Mouse (Mus musculus): ENCODE results near the gene Slc15a1. TPM values are rescaled to one million over a fixed set of nuclear protein-coding genes. Genes with fewer than 3 reads are reported as not detected.

Gene Slc15a1
- polyA plus RNA-seq (2012; rRNA removed): 0.11 and 0.27 TPM in 2 replicates

- Histone ChIP-seq H3K4me1 (ENCODE audit: control insufficient read depth, insufficient read depth, low read length) (no peaks in the 10 kb centered on the region), H3K4me3 (ENCODE audit: insufficient read depth, low read depth, low read length) (0 out of 2 replicates have a peak within 1 kb of the TSS, but pooled peaks have one; percentile 1), H3K27me3 (replicated peaks; ENCODE audit: control insufficient read depth, insufficient read depth, low read length) (no peaks in the 10 kb centered on the region), H3K27ac (ENCODE audit: insufficient read depth, low read depth, low read length) (no peak within 1 kb of the TSS), H3K36me3 (ENCODE audit: control insufficient read depth, insufficient read depth, low read length) (no peaks in the 10 kb centered on the region)
- 22% methylated on average over 33 of the region's 33 CpGs for WGBS
- DNase-seq: peak; percentile 5
- TF ChIP-seq CTCF (conservative IDR thresholded peaks at IDR 0.05; ENCODE audit: insufficient read depth, insufficient read length, low read depth, low read length) (no peak), POLR2A (IDR thresholded peaks at IDR 0.05; ENCODE audit: low read depth, low read length) (no peak)
Measured at GRCm38 (mm10) chr14:121504781-121505484, at the start of gene Slc15a1. Gene Slc15a1 (minus strand): TSS chr14:121505252.

GRCm38 (mm10) chr14:121553785-121554184 is 48.7 kb upstream of the Slc15a1 start:
- Histone ChIP-seq H3K27ac (ENCODE audit: insufficient read depth, low read depth, low read length) (no peak overlapping the region), H3K4me1 (ENCODE audit: control insufficient read depth, insufficient read depth, low read length) (no peaks in the 10 kb centered on the region), H3K27me3 (replicated peaks; ENCODE audit: control insufficient read depth, insufficient read depth, low read length) (no peaks in the 10 kb centered on the region), H3K36me3 (ENCODE audit: control insufficient read depth, insufficient read depth, low read length) (peaks cover 3% of the 10 kb centered on the region), H3K4me3 (ENCODE audit: insufficient read depth, low read depth, low read length) (no peak overlapping the region)
- no peak for DNase-seq
- no peak for TF ChIP-seq CTCF (conservative IDR thresholded peaks at IDR 0.05; ENCODE audit: insufficient read depth, insufficient read length, low read depth, low read length)

GRCm38 (mm10) chr14:121552586-121552985 is 47.5 kb upstream of the Slc15a1 start:
- DNase-seq: no peak
- TF ChIP-seq CTCF (conservative IDR thresholded peaks at IDR 0.05; ENCODE audit: insufficient read depth, insufficient read length, low read depth, low read length) (no peak), POLR2A (IDR thresholded peaks at IDR 0.05; ENCODE audit: low read depth, low read length) (no peak)
- Histone ChIP-seq H3K4me1 (ENCODE audit: control insufficient read depth, insufficient read depth, low read length) (no peaks in the 10 kb centered on the region), H3K4me3 (ENCODE audit: insufficient read depth, low read depth, low read length) (no peak overlapping the region), H3K27ac (ENCODE audit: insufficient read depth, low read depth, low read length) (no peak overlapping the region), H3K36me3 (ENCODE audit: control insufficient read depth, insufficient read depth, low read length) (peaks cover 3% of the 10 kb centered on the region), H3K27me3 (replicated peaks; ENCODE audit: control insufficient read depth, insufficient read depth, low read length) (no peaks in the 10 kb centered on the region)
- 86% methylated on average over 5 of the region's 5 CpGs for WGBS

GRCm38 (mm10) chr14:121549834-121550233 is 44.8 kb upstream of the Slc15a1 start:
- Histone ChIP-seq H3K4me1 (ENCODE audit: control insufficient read depth, insufficient read depth, low read length) (peaks cover 3% of the 10 kb centered on the region; the same call in 1 of the 2 replicates), H3K27me3 (replicated peaks; ENCODE audit: control insufficient read depth, insufficient read depth, low read length) (no peaks in the 10 kb centered on the region), H3K36me3 (ENCODE audit: control insufficient read depth, insufficient read depth, low read length) (peaks cover 3% of the 10 kb centered on the region), H3K27ac (ENCODE audit: insufficient read depth, low read depth, low read length) (no peak overlapping the region), H3K4me3 (ENCODE audit: insufficient read depth, low read depth, low read length) (no peak overlapping the region)
- DNase-seq: no peak
- WGBS: 94% methylated on average over 6 of the region's 6 CpGs
- TF ChIP-seq POLR2A (IDR thresholded peaks at IDR 0.05; ENCODE audit: low read depth, low read length) (no peak), CTCF (conservative IDR thresholded peaks at IDR 0.05; ENCODE audit: insufficient read depth, insufficient read length, low read depth, low read length) (no peak)

GRCm38 (mm10) chr14:121547745-121548144 is 42.7 kb upstream of the Slc15a1 start:
- peak; percentile 67 for DNase-seq
- TF ChIP-seq POLR2A (IDR thresholded peaks at IDR 0.05; ENCODE audit: low read depth, low read length): no peak
- TF ChIP-seq CTCF (conservative IDR thresholded peaks at IDR 0.05; ENCODE audit: insufficient read depth, insufficient read length, low read depth, low read length): no peak
- H3K27me3 ChIP-seq (replicated peaks; ENCODE audit: control insufficient read depth, insufficient read depth, low read length): no peaks in the 10 kb centered on the region
- WGBS: 38% methylated on average over 7 of the region's 7 CpGs
- H3K4me3 ChIP-seq (ENCODE audit: insufficient read depth, low read depth, low read length): no peak overlapping the region
- peaks cover 3% of the 10 kb centered on the region; the same call in 1 of the 2 replicates for H3K4me1 ChIP-seq (ENCODE audit: control insufficient read depth, insufficient read depth, low read length)
- peaks cover 3% of the 10 kb centered on the region for H3K36me3 ChIP-seq (ENCODE audit: control insufficient read depth, insufficient read depth, low read length)
- no peak overlapping the region for H3K27ac ChIP-seq (ENCODE audit: insufficient read depth, low read depth, low read length)

- Histone ChIP-seq H3K27ac (ENCODE audit: insufficient read depth, low read depth, low read length) (no peak overlapping the region), H3K4me3 (ENCODE audit: insufficient read depth, low read depth, low read length) (no peak overlapping the region), H3K27me3 (replicated peaks; ENCODE audit: control insufficient read depth, insufficient read depth, low read length) (no peaks in the 10 kb centered on the region), H3K36me3 (ENCODE audit: control insufficient read depth, insufficient read depth, low read length) (peaks cover 5% of the 10 kb centered on the region), H3K4me1 (ENCODE audit: control insufficient read depth, insufficient read depth, low read length) (peaks cover 3% of the 10 kb centered on the region; the same call in 1 of the 2 replicates)
- TF ChIP-seq POLR2A (IDR thresholded peaks at IDR 0.05; ENCODE audit: low read depth, low read length) (no peak), CTCF (conservative IDR thresholded peaks at IDR 0.05; ENCODE audit: insufficient read depth, insufficient read length, low read depth, low read length) (no peak)
- DNase-seq: peak; percentile 31
- WGBS: 66% methylated on average over 5 of the region's 5 CpGs
Measured at GRCm38 (mm10) chr14:121546621-121547020, 41.6 kb upstream of the Slc15a1 start.

GRCm38 (mm10) chr14:121545551-121546331 is 40.7 kb upstream of the Slc15a1 start:
- Histone ChIP-seq H3K4me1 (ENCODE audit: control insufficient read depth, insufficient read depth, low read length) (peaks cover 3% of the 10 kb centered on the region; the same call in 1 of the 2 replicates), H3K4me3 (ENCODE audit: insufficient read depth, low read depth, low read length) (no peak overlapping the region), H3K27ac (ENCODE audit: insufficient read depth, low read depth, low read length) (no peak overlapping the region), H3K27me3 (replicated peaks; ENCODE audit: control insufficient read depth, insufficient read depth, low read length) (no peaks in the 10 kb centered on the region), H3K36me3 (ENCODE audit: control insufficient read depth, insufficient read depth, low read length) (peaks cover 5% of the 10 kb centered on the region)
- DNase-seq: no peak
- 89% methylated on average over 14 of the region's 14 CpGs for WGBS
- TF ChIP-seq CTCF (conservative IDR thresholded peaks at IDR 0.05; ENCODE audit: insufficient read depth, insufficient read length, low read depth, low read length) (no peak), POLR2A (IDR thresholded peaks at IDR 0.05; ENCODE audit: low read depth, low read length) (no peak)

Measured in kidney, adult 2 months (tissue).